Mouse (Mus musculus) embryonic facial prominence, embryonic 12.5 days (tissue): Measurements from ENCODE around the gene Zfp385b. TPM values are rescaled to one million over a fixed set of nuclear protein-coding genes. Genes with fewer than 3 reads are reported as not detected.

Experiments
- ATAC-seq: fragments of 200-750 bp; cut with Nextera tagmentation; 2 replicates; pipeline ENCODE4 v1.8.0; 2017; ENCODE audit not compliant: insufficient number of reproducible peaks, insufficient read depth, low FRiP score, low TSS enrichment
- H3K27ac ChIP-seq: fragments of 300-500 bp; sonication (generic); 2 replicates; pipeline ENCODE4 v1.5.1; 2016; ENCODE audit warnings: mild to moderate bottlenecking
- H3K27me3 ChIP-seq: fragments of 300-500 bp; sonication (generic); 2 replicates; pipeline ENCODE4 v1.6.1; 2016; ENCODE audit warnings: mild to moderate bottlenecking, moderate library complexity
- H3K36me3 ChIP-seq: fragments of 300-500 bp; sonication (generic); 2 replicates; pipeline ENCODE4 v1.6.1; 2016; ENCODE audit warnings: mild to moderate bottlenecking
- H3K4me1 ChIP-seq: fragments of 300-500 bp; sonication (generic); 2 replicates; pipeline ENCODE4 v1.6.1; 2016
- H3K4me2 ChIP-seq: fragments of 300-500 bp; sonication (generic); replicated peaks from 2 replicates; pipeline ENCODE4 v1.6.1; 2016; ENCODE audit warnings: mild to moderate bottlenecking, moderate library complexity
- H3K4me3 ChIP-seq: fragments of 300-500 bp; sonication (generic); 2 replicates; pipeline ENCODE4 v1.5.1; 2016; ENCODE audit warnings: mild to moderate bottlenecking
- H3K9ac ChIP-seq: fragments of 300-500 bp; sonication (generic); 2 replicates; pipeline ENCODE4 v1.6.1; 2016; ENCODE audit warnings: mild to moderate bottlenecking, moderate library complexity
- H3K9me3 ChIP-seq: fragments of 300-500 bp; sonication (generic); 2 replicates; pipeline ENCODE4 v1.6.1; 2016; ENCODE audit warnings: mild to moderate bottlenecking, moderate library complexity
- WGBS: fragments of 180-500 bp; shearing (Covaris S2); methylation state at CpG from one replicate; pipeline ENCODE4 v1.1.7; 2016; 5-methylcytosine and 5-hydroxymethylcytosine counted together
- polyA plus RNA-seq: library from polyadenylated mRNA; unstranded; fragments of >200 nt; fragmentation: Nextera tagmentation; extraction: Ambion mirVana; gene quantifications from 2 replicates; pipeline ENCODE4 v1.2.1, GENCODE M21; 2016

The Zfp385b gene
- polyA plus RNA-seq, 1 experiment from 2014 or later, result 3.6 TPM

- Histone ChIP-seq H3K36me3 (no peaks in the 10 kb centered on the region), H3K4me1 (no peaks in the 10 kb centered on the region), H3K4me2 (peak overlapping the region; percentile 99), H3K9me3 (no peaks in the 10 kb centered on the region), H3K4me3 (peak overlapping the region; percentile 69), H3K27me3 (peaks cover 34% of the 10 kb centered on the region), H3K9ac (peak overlapping the region; percentile 60), H3K27ac (no peak overlapping the region)
- ATAC-seq, result no peak
- WGBS, result 4% methylated on average over 20 of the region's 20 CpGs
Measured at GRCm38 (mm10) chr2:77815775-77816412, 3.5 kb downstream of the Zfp385b start.

- H3K27me3 ChIP-seq, result peaks cover 34% of the 10 kb centered on the region
- no peaks in the 10 kb centered on the region for H3K4me1 ChIP-seq
- H3K27ac ChIP-seq, result no peak overlapping the region
- WGBS, result 83% methylated on average over 8 of the region's 8 CpGs
- no peak overlapping the region for H3K9ac ChIP-seq
- no peak overlapping the region for H3K4me2 ChIP-seq
- no peaks in the 10 kb centered on the region for H3K9me3 ChIP-seq
- H3K4me3 ChIP-seq, result no peak overlapping the region
- no peaks in the 10 kb centered on the region for H3K36me3 ChIP-seq
- ATAC-seq, result no peak
Measured at GRCm38 (mm10) chr2:77814896-77815295, 4.5 kb downstream of the Zfp385b start.

GRCm38 (mm10) chr2:77813029-77813428 lies 6.4 kb downstream of the Zfp385b start:
- Histone ChIP-seq H3K36me3 (no peaks in the 10 kb centered on the region), H3K4me2 (no peak overlapping the region), H3K9ac (no peak overlapping the region), H3K27ac (no peak overlapping the region), H3K4me1 (no peaks in the 10 kb centered on the region), H3K27me3 (peaks cover 31% of the 10 kb centered on the region), H3K4me3 (no peak overlapping the region), H3K9me3 (no peaks in the 10 kb centered on the region)
- WGBS, result 74% methylated on average over 3 of the region's 3 CpGs
- no peak for ATAC-seq

- Histone ChIP-seq H3K4me3 (no peak overlapping the region), H3K9me3 (no peaks in the 10 kb centered on the region), H3K4me1 (no peaks in the 10 kb centered on the region), H3K4me2 (no peak overlapping the region), H3K36me3 (no peaks in the 10 kb centered on the region), H3K27me3 (peaks cover 10% of the 10 kb centered on the region), H3K27ac (no peak overlapping the region), H3K9ac (no peak overlapping the region)
- WGBS, result 88% methylated on average over 5 of the region's 5 CpGs
- ATAC-seq, result no peak
Measured at GRCm38 (mm10) chr2:77810748-77811147, 8.7 kb downstream of the Zfp385b start.

- H3K27me3 ChIP-seq, result no peaks in the 10 kb centered on the region
- no peak overlapping the region for H3K4me3 ChIP-seq
- no peak overlapping the region for H3K9ac ChIP-seq
- H3K4me2 ChIP-seq, result no peak overlapping the region
- no peaks in the 10 kb centered on the region for H3K9me3 ChIP-seq
- no peaks in the 10 kb centered on the region for H3K4me1 ChIP-seq
- no peaks in the 10 kb centered on the region for H3K36me3 ChIP-seq
- WGBS, result 87% methylated on average over 7 of the region's 7 CpGs
- no peak overlapping the region for H3K27ac ChIP-seq
- no peak for ATAC-seq
Measured at GRCm38 (mm10) chr2:77804781-77805180, 14.7 kb downstream of the Zfp385b start.

GRCm38 (mm10) chr2:77802291-77802690 lies 17.1 kb downstream of the Zfp385b start:
- no peak overlapping the region for H3K4me2 ChIP-seq
- H3K27ac ChIP-seq, result no peak overlapping the region
- no peak overlapping the region for H3K4me3 ChIP-seq
- no peaks in the 10 kb centered on the region for H3K27me3 ChIP-seq
- H3K9me3 ChIP-seq, result no peaks in the 10 kb centered on the region
- WGBS, result 92% methylated on average over 3 of the region's 3 CpGs
- no peaks in the 10 kb centered on the region for H3K4me1 ChIP-seq
- H3K36me3 ChIP-seq, result no peaks in the 10 kb centered on the region
- ATAC-seq, result no peak
- H3K9ac ChIP-seq, result no peak overlapping the region

GRCm38 (mm10) chr2:77801430-77801829 lies 18.0 kb downstream of the Zfp385b start:
- Histone ChIP-seq H3K36me3 (no peaks in the 10 kb centered on the region), H3K4me3 (no peak overlapping the region), H3K27me3 (no peaks in the 10 kb centered on the region), H3K9me3 (no peaks in the 10 kb centered on the region), H3K4me2 (no peak overlapping the region), H3K27ac (no peak overlapping the region), H3K9ac (no peak overlapping the region), H3K4me1 (no peaks in the 10 kb centered on the region)
- WGBS, result 87% methylated on average over 4 of the region's 4 CpGs
- ATAC-seq, result no peak

GRCm38 (mm10) chr2:77801009-77801408 lies 18.4 kb downstream of the Zfp385b start:
- no peak for ATAC-seq
- no peaks in the 10 kb centered on the region for H3K4me1 ChIP-seq

GRCm38 (mm10) chr2:77797233-77797632 lies 22.2 kb downstream of the Zfp385b start:
- no peak overlapping the region for H3K4me3 ChIP-seq

More at GRCm38 (mm10) chr2:77801009-77801408, 18.4 kb downstream of the Zfp385b start:
- Histone ChIP-seq H3K27me3 (no peaks in the 10 kb centered on the region), H3K4me2 (no peak overlapping the region), H3K9ac (no peak overlapping the region), H3K27ac (no peak overlapping the region), H3K9me3 (no peaks in the 10 kb centered on the region), H3K4me3 (no peak overlapping the region), H3K36me3 (no peaks in the 10 kb centered on the region)
- 86% methylated on average over 5 of the region's 5 CpGs for WGBS

GRCm38 (mm10) chr2:77795859-77796552 lies 23.4 kb downstream of the Zfp385b start:
- no peaks in the 10 kb centered on the region for H3K36me3 ChIP-seq
- ATAC-seq, result no peak
- WGBS, result 72% methylated on average over 8 of the region's 8 CpGs
- H3K4me1 ChIP-seq, result no peaks in the 10 kb centered on the region
- H3K4me2 ChIP-seq, result no peak overlapping the region
- H3K27ac ChIP-seq, result no peak overlapping the region
- H3K27me3 ChIP-seq, result no peaks in the 10 kb centered on the region
- no peak overlapping the region for H3K9ac ChIP-seq
- no peaks in the 10 kb centered on the region for H3K9me3 ChIP-seq
- no peak overlapping the region for H3K4me3 ChIP-seq

More at GRCm38 (mm10) chr2:77797233-77797632, 22.2 kb downstream of the Zfp385b start:
- Histone ChIP-seq H3K27ac (no peak overlapping the region), H3K36me3 (no peaks in the 10 kb centered on the region), H3K4me2 (no peak overlapping the region), H3K4me1 (no peaks in the 10 kb centered on the region), H3K27me3 (no peaks in the 10 kb centered on the region), H3K9me3 (no peaks in the 10 kb centered on the region), H3K9ac (no peak overlapping the region)
- ATAC-seq, result no peak
- WGBS, result 75% methylated on average over 5 of the region's 5 CpGs

- no peak overlapping the region for H3K4me3 ChIP-seq
- WGBS, result 86% methylated on average over 4 of the region's 4 CpGs
Measured at GRCm38 (mm10) chr2:77790846-77791245, 28.6 kb downstream of the Zfp385b start.

GRCm38 (mm10) chr2:77790295-77790694 lies 29.1 kb downstream of the Zfp385b start:
- Histone ChIP-seq H3K36me3 (no peaks in the 10 kb centered on the region), H3K4me3 (no peak overlapping the region), H3K9ac (no peak overlapping the region), H3K4me2 (no peak overlapping the region), H3K4me1 (no peaks in the 10 kb centered on the region), H3K27me3 (no peaks in the 10 kb centered on the region), H3K9me3 (no peaks in the 10 kb centered on the region), H3K27ac (no peak overlapping the region)
- no peak for ATAC-seq
- WGBS, result 83% methylated on average over 9 of the region's 9 CpGs

More at GRCm38 (mm10) chr2:77790846-77791245, 28.6 kb downstream of the Zfp385b start:
- Histone ChIP-seq H3K4me2 (no peak overlapping the region), H3K9ac (no peak overlapping the region), H3K36me3 (no peaks in the 10 kb centered on the region), H3K27ac (no peak overlapping the region), H3K4me1 (no peaks in the 10 kb centered on the region), H3K27me3 (no peaks in the 10 kb centered on the region), H3K9me3 (no peaks in the 10 kb centered on the region)
- no peak for ATAC-seq
